Mouse (Mus musculus): ENCODE measurements around the gene Tagap. TPM values are rescaled to one million over a fixed set of nuclear protein-coding genes. Genes with fewer than 3 reads are reported as not detected.

Gene Tagap
- not detected for polyA plus RNA-seq (2014; fragmentation: Illumina TruSeq; extraction: RNeasy Lipid Tissue Mini Kit (QIAGEN cat#74804); ENCODE audit: low read depth, low replicate concordance)

DNA sequence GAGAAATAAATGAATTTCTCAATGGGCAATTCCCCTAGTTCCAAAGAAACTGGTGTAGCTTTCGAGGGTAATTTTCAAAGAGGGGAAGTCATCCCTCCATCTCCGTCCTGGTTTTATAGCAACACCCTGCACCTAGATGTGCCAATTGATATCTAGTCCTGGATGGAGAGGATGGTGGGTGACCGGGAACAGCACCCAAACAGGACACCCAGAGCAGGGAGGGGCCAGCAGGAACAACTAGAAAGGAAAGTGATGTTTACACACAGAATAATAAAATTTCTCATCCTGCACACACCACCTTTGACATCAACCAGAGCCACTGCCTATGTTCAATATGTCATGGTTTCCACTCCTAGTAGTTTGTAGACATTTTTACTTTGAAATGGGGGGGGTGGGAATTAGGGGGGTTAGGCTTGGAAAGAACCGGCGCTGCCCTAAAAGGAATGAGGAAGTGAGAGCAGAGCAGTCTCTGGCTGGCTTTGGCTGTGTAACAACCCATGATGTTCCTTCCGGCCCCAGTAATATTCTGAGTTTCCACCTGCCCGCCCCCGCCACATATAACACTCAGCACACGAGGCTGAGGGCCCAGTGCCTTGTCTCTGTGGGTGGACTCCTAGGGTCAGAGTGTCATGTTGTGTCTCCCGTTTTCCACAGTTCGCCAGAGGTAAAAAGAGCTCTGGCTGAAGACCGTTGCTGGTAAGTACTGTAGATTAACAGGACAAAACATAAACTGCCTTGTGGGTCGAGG, at the start of gene Tagap:
TSS of gene Tagap (plus strand) at position 588 of the 748 bp plus-strand sequence.

DNA sequence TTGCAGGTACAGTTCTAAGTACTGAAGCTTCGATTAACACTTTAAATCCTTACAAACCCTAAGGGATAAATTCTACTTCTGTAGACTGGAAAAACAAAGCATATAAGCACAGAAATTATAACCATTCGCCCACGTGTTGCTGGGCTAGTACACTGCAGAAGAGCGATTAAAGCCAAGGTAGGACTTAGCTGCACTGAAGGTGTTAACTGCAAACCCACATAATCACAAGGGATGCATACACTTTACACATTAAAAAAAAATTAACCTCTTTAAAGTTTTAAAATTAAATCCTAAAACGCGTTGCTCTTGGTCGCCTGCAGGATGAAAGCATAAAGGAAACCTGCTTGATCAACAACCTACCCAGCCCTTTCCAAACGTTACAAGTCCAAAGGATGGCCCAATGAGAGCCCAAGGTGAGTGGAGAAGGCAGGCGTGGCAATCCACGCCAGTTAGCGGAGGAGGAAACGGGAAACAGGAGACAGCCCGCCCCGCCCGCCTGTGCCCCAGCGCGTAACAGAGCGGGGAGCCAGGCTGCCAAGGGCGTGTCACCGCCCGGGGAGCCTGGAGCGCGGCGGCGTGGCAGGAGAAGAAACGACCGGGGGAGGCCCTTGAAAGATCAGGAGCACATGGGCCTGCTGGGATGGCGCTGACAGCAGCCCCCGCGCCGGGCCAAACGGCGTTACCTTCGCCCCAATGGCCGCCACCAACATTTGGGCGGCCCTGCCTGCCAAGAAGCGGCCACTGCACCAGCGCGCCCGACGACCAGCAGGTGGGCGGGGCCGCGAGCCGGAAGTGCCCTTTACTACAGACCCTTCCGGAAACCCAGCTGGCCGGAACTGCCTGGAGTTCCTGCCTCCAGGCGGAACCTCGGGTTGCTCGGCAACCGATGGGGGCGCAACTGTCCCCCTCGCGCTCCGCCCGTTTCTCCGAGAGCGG, 19.6 kb downstream of the Tagap start, which contains the start of gene Rsph3a:
TSS of gene Rsph3a (plus strand) at position 498 of the 936 bp plus-strand sequence.

Other genes starting within 250 kb of the Tagap start
- 0.16 TPM for gene Fndc1, start 98.7 kb upstream of the Tagap start, polyA plus RNA-seq (2014; fragmentation: Illumina TruSeq; extraction: RNeasy Lipid Tissue Mini Kit (QIAGEN cat#74804); ENCODE audit: low read depth, low replicate concordance)
- gene Rsph3a, start 19.6 kb downstream of the Tagap start, polyA plus RNA-seq (2014; fragmentation: Illumina TruSeq; extraction: RNeasy Lipid Tissue Mini Kit (QIAGEN cat#74804); ENCODE audit: low read depth, low replicate concordance), result 15.4 TPM
- not detected for gene Gm49673, start 221.8 kb downstream of the Tagap start, polyA plus RNA-seq (2014; fragmentation: Illumina TruSeq; extraction: RNeasy Lipid Tissue Mini Kit (QIAGEN cat#74804); ENCODE audit: low read depth, low replicate concordance)
- gene Rnaset2a, start 222.1 kb downstream of the Tagap start, polyA plus RNA-seq (2014; fragmentation: Illumina TruSeq; extraction: RNeasy Lipid Tissue Mini Kit (QIAGEN cat#74804); ENCODE audit: low read depth, low replicate concordance), result 11.4 TPM
- 19.2 TPM for gene Fgfr1op, start 239.5 kb downstream of the Tagap start, polyA plus RNA-seq (2014; fragmentation: Illumina TruSeq; extraction: RNeasy Lipid Tissue Mini Kit (QIAGEN cat#74804); ENCODE audit: low read depth, low replicate concordance)

Measured in liver, adult 10 weeks (tissue).